Mouse (Mus musculus) urinary bladder, postnatal 4 days (tissue): Measurements from ENCODE around the gene Pld5.
"Not testable (repeated sequence)": the region's sequence is repeated elsewhere in the genome, so short reads cannot be mapped to it uniquely, and the experiment has no call there.

Source experiments
- DNase-seq, 2 experiments: peaks; one replicate each; pipeline ENCODE4 v3.0.0; 2021 to 2022; ENCODE audit warnings: low spot score in 2 of 2

Gene Pld5

GRCm38 (mm10) chr1:176043056-176043455 is 232.1 kb downstream of the Pld5 start:
- DNase-seq, result no peak

DNA sequence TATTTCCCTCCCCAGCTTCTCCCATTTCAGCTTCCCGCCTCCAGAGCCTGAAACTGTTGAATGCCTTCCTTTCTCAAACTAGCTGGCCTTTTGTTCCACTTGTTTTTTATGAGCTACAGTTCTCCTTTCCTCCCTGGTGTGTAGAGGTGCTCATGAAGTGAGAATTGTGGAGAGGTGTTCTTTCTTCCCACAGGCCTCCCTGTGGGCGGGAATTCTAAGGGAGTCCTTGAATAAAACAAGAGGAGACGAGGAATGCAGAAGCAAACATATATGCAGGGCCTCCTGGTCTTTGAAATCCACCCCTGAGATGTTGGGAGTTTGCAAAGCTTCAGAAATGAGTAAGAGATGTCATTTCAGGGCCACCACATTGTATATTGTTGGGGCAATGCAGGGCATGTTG is 235.2 kb downstream of the Pld5 start:
- DNase-seq, result no peak

- DNase-seq, result no peak
These were observed 239.1 kb downstream of the Pld5 start for GRCm38 (mm10) chr1:176036028-176036427.

DNA sequence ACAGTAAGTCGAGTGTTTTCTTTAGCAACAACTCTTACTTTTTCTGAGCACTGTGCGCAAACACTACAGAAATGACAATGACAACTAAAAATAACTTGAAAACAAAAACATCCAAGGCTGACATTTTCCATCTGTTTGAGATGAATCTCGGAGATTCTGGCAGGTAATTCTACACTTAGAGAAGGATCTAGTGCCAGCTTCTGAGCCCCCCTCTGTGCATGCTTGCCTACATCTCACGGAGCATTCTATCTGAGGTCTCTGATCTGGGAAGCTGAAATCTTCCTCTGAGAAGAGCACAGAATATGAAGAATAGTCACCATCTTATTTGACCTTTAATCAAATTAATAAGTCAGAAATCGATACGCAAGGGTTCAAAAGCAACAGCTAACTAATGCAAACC is 240.4 kb downstream of the Pld5 start:
- DNase-seq, result no peak

- no peak for DNase-seq
These were observed 241.4 kb downstream of the Pld5 start for GRCm38 (mm10) chr1:176033698-176034097.

- DNase-seq, result no peak
These were observed 246.0 kb downstream of the Pld5 start for GRCm38 (mm10) chr1:176029063-176029462.

- DNase-seq, result no peak
These were observed 246.7 kb downstream of the Pld5 start for GRCm38 (mm10) chr1:176028397-176028796.

DNA sequence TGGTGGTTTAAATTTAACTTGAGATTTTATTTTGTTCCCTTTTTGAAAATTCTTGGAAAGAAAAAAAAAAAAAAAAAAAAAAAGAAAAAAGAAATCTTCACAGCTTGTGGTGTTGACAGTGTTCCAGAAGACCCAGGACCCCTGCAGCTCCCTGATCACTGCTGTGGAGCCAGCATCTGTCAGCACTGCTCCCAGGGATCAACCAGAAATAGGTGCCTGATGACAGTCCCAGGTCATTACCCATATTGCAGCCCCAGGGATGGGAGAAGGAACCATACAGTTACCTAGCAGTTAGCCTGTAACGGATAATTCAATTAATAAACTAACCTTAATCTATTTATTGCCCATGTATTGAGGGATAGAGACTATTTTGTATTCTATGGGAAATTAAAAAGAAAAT is 250.6 kb downstream of the Pld5 start:
- no peak for DNase-seq

GRCm38 (mm10) chr1:176018523-176018922 is 256.6 kb downstream of the Pld5 start:
- DNase-seq, result no peak

DNA sequence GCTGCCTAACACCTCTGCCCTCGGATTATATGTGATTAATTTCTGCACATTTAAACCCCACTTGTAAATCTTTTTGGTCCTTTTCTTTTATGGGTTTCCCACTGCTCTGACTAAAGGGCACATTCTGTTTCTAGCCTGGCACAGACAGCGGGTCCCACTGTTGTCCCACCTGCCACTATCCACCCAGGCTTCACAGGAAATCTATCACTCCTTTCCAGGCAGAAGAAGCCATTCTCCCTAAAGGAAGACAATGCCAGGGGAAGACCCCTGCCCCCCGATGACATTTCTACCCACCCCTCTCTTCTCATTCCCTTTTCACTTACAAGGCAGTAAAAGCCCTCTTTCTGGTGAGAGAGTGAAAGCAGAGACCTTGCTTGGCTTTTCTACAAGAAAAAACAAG is 259.0 kb downstream of the Pld5 start:
- no peak for DNase-seq

- DNase-seq, result no peak
These were observed 261.4 kb downstream of the Pld5 start for GRCm38 (mm10) chr1:176013497-176014268.

GRCm38 (mm10) chr1:176011535-176011934 is 263.6 kb downstream of the Pld5 start:
- no peak for DNase-seq

GRCm38 (mm10) chr1:176011072-176011471 is 264.0 kb downstream of the Pld5 start:
- no peak for DNase-seq

GRCm38 (mm10) chr1:176008411-176008810 is 266.7 kb downstream of the Pld5 start:
- no peak for DNase-seq

DNA sequence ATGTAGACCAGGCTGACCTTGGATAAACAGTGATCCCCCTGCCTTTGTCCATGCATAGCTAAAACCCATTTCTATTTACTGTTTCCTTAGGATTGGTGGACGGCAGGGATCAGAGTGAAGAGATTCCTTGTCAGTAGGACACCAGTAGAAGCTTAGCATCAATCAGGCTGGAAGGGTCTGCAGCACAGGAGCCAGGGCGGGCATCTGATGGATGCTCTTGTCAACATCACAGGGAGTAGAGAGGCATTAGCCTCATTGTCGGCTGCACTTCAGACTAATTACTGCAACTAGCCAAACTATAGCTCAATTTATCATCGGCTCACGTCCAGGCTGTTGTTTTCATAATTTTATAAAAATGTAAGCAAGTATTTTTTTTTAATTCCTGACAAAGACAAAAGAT is 274.5 kb downstream of the Pld5 start:
- no peak for DNase-seq

- DNase-seq, result no peak
These were observed 277.9 kb downstream of the Pld5 start for GRCm38 (mm10) chr1:175997076-175997651.

GRCm38 (mm10) chr1:175988912-175989311 is 286.2 kb downstream of the Pld5 start:
- no peak for DNase-seq

DNA sequence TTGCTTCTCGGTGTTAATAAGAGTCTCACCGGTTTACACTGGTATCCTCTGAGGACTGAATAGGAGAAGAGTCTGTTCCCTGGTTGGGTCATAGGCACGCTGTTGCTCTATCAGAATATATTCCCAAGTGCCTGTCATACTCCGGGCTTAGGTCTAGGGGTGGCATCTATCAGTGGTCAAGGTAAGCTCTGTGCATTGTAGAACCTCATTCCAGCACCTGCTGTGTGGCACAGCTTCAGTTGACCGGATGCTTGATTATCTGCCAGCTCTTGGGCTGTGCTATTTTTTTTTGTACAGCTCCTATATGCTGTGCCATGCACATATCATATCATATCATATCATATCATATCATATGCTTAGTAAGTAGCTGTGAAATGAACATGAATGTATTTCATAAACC is 286.7 kb downstream of the Pld5 start:
- DNase-seq, result no peak

- DNase-seq, result not testable (repeated sequence)
These were observed 296.1 kb downstream of the Pld5 start, which contains the start of gene Rbm8a2 for GRCm38 (mm10) chr1:175979014-175979413. Rbm8a2 (minus strand) TSS chr1:175979114.

DNA sequence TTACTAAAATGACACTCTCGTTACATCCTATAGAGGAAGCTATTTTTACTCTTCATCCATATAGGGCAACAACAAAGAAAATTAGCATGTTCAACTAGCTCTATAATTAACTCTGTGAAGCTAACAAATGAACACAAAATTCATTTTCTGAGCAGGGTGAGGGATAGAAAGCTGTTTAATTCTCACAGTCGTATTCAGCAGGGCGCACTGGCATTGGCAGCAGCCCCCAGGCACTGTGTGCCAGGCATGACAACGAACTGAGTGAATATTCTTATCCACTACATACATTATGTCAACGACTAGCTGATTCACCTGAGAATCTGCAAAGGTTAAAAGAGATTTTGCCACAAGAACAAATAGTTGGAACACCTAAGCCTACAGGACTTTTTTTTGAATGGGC is 304.4 kb downstream of the Pld5 start:
- no peak for DNase-seq

- DNase-seq, result no peak
These were observed 307.9 kb downstream of the Pld5 start for GRCm38 (mm10) chr1:175967004-175967745.

DNA sequence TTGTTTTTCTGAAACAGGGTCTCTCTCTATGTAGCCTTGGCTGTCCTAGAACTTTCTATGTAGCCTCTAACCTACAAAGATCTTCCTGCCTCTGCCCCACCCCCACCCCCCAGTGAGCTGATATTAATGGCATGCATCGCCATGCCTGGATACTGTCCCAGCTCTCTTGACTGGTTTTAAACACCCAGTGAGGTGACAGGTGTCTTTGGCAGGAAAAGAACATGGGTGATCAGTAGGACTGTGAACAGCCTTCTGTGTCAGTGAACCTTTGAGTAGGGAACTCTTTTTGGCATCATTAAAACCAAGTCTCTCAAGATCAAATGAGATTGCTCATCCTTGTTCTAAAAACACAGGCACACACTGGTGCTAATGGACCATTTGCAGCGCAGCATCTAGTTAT is 313.3 kb downstream of the Pld5 start:
- DNase-seq, result no peak

GRCm38 (mm10) chr1:175950851-175951250 is 324.3 kb downstream of the Pld5 start:
- DNase-seq, result no peak
